Mouse (Mus musculus) gastrocnemius, adult 8-10 months (tissue): Measurements from ENCODE around the gene Cd28. TPM values are rescaled to one million over a fixed set of nuclear protein-coding genes. Genes with fewer than 3 reads are reported as not detected.

Source experiments
- DNase-seq, 2 experiments: peaks; one replicate each; pipeline ENCODE4 v3.0.0; 2022; ENCODE audit warnings: low spot score in 2 of 2
- total RNA-seq, 4 experiments: library from RNA; stranded (reverse); gene quantifications; 2 replicates each; pipeline ENCODE4 v1.2.4; 2022

Cd28 gene
- total RNA-seq = 1 to 10 TPM; 2.4 to 4.7 (median 4.1) TPM

DNA sequence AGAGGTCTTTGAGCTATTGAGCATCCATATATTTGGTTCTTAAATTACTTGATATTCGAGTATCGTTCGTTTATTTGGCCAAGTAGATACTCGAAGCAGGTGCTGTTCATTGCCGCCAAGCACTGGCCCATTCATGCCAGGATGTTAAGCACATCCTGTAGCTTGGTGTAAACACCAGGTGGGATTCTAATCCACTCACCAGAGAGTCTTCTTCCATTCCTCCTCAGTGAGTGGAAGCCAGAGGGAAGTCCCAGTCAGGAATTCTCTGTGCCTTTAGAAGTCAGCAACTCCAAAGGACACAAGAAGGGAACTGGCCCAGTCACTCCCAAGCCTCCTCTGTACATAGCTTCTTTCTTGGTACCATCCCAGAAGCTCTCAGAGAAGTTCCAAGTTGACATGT, at the start of gene Cd28:
Gene Cd28 (plus strand): TSS at position 234 of the 400 bp plus-strand sequence.
- DNase-seq = peak; percentile 12 to 50

GRCm38 (mm10) chr1:60667873-60668616, 48.6 kb upstream of the Cd28 start:
- DNase-seq = peak in 1 of 2 experiments; percentile 53

GRCm38 (mm10) chr1:60669048-60669447, 47.6 kb upstream of the Cd28 start:
- peak; percentile 38 to 65 for DNase-seq

DNA sequence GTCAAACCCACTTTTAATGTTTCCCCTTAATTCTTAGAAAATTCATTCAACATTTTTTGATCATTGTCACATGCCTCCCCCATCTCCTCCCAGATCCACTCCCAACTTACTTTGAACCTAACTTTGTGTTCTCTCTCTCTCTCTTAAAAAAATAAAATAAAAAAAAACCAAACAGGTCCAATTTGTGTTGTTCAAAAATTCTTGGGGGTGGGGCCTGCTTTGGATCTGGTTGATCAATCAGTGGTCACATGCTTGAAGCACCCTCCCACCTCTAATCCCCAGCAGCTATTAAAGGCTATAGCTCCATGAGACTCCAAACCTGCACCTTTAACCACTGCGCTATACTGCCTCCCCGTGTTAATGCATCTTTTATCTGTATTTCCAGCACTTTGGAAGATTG, 46.9 kb upstream of the Cd28 start:
- DNase-seq = no peak

- no peak for DNase-seq
These were observed 46.4 kb upstream of the Cd28 start for GRCm38 (mm10) chr1:60670172-60670571.

GRCm38 (mm10) chr1:60683766-60684165, 32.8 kb upstream of the Cd28 start:
- no peak for DNase-seq

DNA sequence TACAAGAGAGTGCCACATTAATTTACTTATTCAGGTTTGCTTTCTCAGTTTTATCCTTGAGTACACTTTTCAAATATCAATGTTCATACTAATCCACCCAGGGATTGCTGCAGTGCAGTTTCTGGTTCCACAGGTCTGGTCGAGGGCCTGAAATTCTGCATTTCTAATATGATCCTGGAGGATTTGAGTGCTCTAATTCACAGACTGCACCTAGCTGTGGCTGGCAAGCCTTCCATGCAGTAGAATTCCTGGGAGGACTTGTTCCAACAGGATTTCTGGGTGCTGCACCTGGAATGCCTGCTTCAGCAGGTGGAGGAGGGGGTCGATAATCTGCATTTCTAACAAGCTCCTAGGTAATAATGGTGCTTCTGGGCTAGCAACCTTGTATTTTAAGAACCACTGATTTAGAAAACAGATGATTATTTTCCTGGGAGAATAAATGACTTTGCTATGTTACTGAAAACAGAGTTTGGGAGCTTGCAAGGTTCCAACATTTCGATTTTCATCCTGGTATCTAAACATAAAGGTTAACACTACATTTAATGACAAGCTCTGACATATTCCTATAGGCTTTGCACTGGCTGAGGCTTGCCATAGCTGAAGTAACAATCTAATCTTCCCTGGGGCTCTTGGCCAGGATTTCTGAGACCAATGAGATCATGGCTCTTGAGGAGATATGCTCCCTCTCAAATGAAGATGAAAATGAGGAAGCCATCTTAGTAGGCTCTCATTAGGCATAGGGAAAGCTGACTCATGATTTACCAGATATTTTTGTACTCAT, 20.3 kb upstream of the Cd28 start:
- no peak for DNase-seq

GRCm38 (mm10) chr1:60702641-60703040, 14.0 kb upstream of the Cd28 start:
- DNase-seq = peak in 1 of 2 experiments; percentile 24

GRCm38 (mm10) chr1:60713238-60713637, 3.4 kb upstream of the Cd28 start:
- no peak for DNase-seq

GRCm38 (mm10) chr1:60715651-60716196, 876 bp upstream of the Cd28 start:
- peak; percentile 29 to 33 for DNase-seq

- DNase-seq = no peak
These were observed 2.0 kb downstream of the Cd28 start for GRCm38 (mm10) chr1:60718580-60718979.

DNA sequence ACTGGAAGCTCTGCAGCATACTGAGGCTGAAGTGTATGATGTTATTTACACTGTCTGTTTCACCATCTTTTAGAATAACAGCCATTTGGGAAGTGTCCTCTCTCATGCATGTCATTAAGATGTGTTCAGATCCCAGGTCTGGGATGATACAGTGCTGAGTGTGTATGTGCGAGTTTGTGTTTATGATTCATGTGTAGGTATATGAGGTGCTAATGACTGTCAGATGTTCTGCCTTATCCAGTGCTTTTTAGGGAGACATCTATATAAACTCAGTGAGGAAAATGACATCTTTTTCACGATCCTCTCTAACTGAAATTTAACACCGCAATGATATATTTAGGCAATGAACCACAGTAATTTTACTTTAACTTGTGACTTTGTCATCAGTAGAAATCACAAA, 7.0 kb downstream of the Cd28 start:
- no peak for DNase-seq

DNA sequence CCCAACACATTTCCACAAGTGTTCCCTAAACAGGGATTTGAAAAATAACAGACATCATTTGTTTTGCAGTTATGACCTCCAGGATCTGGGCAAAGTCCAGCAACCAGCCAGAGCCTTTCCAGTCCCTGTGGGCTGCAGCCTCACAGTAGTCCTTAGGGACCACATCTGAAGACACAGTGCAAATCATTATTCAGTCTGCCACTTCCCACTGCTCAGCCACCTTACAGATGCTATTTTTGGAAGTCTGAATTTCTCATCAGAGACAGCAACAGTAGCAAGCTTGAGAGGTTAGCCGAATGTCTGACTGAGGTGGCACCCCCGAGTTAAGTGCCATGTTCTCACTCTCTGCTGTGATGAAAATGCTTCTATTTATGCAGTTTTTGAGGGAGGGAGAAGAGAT, 15.3 kb downstream of the Cd28 start:
- no peak for DNase-seq

DNA sequence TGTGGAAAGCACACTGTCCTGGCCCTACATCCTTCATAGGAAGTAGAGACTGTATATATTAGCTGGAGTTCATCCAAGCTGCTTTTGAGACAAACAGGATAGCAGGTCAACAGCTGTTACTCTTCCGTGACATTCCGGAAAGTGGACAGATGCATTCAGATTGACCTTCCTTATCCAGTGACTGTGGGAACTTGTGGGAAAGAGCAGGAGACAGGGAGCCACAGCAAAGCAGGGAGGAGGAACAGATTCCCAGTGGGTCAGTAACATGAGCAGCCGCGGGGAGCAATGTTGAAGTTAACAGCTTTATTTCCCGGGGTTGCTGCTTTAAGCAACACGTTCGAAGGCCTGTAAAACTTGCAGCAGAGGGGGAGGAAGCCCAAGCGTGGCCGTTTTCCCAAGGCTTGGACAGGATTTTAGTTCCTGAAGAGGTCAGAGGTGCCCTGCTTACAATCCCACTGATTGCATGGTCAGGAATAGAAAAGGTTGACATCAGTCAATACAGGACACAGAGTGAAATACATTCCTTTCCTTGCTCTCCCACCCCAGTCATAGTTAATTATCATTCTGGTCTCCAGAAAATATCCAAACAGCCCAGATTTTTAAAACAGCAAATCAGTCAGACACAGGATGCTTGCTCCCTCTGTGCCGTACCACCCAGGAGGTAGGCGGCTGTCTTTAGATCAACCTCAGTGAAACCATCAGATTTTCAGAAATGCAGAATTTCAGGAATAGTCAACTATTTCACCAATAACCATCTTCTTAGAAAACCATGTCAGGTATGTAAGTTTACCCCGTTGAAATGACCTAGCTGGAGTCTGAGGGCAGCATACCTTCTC, 18.7 kb downstream of the Cd28 start:
- DNase-seq = peak in 1 of 2 experiments; percentile 17

GRCm38 (mm10) chr1:60735908-60736280, 19.3 kb downstream of the Cd28 start:
- no peak for DNase-seq

GRCm38 (mm10) chr1:60744266-60744665, 27.7 kb downstream of the Cd28 start:
- no peak for DNase-seq

GRCm38 (mm10) chr1:60745664-60746063, 29.1 kb downstream of the Cd28 start:
- no peak for DNase-seq

- DNase-seq = no peak
These were observed 29.6 kb downstream of the Cd28 start for GRCm38 (mm10) chr1:60746153-60746552.

DNA sequence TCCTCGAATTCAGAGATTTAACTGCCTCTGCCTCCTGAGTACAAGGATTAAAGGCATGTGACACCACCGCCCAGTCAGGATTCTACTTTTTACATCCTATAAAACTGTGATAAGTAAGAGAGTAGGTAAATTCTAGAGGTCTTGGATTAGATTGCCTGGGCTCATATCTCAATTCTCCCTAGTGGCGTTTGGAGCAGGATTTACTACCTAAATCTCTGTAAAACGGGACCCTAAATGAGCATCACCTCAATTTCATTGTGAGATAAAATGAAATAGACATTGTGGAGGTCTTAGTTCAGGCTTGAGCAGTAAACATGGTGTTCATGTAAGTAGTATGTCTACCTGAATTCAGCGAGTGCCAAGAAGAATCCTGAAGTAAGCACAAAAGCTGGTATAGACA, 30.3 kb downstream of the Cd28 start:
- no peak for DNase-seq

- no peak for DNase-seq
These were observed 31.7 kb downstream of the Cd28 start for GRCm38 (mm10) chr1:60748286-60748685.

GRCm38 (mm10) chr1:60748936-60749335, 32.3 kb downstream of the Cd28 start:
- DNase-seq = no peak
